Mouse (Mus musculus): ENCODE measurements around the gene Gsk3a.

Gsk3a gene

DNA sequence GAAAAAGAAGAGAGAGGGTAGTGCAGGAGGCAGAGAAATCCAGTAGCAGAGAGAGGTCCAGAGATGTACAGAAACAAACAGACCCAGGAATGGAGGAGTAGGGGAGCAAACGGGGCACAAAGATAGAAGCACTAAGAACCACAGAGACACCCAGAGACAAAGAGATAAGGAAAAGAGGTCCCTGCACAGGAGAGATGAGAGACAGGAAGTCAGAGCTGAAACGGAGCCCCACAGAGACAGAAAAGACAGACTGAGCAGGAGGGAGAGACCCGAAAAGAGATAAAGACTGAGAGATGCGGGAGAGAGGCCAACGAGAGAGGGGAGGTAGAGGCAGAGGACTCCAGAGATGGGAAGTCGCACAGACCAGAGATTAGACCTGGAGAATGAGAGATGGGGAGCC is 57.1 kb downstream of the Gsk3a start:
- DNase-seq = no peak

DNA sequence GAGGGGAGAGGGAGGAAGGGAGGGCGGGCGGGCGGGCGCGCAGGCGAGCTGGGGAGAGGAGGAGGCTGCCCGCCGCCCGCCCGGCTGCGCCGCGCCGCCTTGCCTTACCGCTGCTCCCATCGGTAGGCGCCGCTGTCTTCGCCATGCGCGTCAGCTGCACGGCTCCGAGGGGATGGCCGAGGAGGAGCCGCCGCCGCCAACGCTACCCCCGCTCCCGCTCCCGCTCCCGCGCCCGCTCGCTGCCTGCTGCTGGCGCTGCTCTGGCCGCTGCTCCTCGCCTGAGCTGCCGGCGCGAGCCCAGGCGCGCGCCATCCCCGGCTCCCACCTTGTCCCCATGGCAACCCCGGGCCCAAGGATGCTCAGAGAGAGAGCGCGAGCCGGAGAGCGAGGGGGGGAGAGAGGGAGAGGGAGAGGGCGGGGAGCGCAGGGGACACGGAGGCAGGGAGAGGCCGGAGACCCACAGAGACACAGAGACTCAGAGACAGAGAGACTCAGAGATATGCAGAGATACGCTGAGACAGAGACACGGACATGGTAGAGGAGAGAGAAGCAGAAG is 58.0 kb downstream of the Gsk3a start, which contains the start of gene Pou2f2:
Gene Pou2f2, minus strand, starts transcription at position 121 of the 556 bp plus-strand sequence.
- DNase-seq = peak; percentile 73 to 82

DNA sequence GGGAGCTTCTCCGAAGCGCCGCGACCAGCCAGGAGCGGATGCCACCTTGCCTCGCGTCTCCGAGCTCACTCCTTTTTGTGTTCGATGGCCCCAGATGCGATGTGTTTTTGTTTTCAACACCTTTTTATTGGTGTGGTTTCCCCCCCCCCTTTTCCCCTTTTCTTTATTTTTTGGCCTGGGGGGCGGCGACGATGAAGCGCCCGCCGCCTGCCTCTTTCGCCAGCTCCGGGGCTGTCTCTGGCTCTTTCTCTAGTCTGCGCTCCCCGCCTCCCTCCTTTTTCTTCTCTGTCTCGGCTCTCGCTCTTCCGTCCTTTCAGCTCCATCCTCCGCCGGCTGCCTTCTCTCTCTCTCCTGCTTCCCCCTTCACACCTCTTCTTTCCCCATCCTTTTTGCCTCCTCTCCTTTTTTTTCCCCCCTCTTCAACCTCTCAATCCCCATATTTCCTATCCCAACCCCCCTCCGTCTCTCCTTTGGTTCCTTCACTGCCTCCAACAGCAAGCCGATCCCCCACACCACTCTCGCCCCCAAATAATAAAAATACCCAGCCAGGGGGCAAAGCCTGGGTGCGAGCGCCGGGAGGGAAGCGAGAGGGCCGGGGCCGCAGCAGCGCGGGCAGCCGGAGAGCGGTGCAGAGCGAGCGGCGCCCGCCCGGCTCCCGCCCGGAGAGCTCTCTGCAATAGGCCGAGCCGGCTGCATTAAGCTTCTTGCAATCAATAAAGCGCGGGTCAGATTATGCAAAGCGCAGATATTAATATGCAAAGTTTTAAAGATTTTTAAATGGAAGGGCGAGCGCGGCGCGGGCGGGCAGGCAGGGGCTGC is 58.7 kb downstream of the Gsk3a start:
- DNase-seq = no peak

DNA sequence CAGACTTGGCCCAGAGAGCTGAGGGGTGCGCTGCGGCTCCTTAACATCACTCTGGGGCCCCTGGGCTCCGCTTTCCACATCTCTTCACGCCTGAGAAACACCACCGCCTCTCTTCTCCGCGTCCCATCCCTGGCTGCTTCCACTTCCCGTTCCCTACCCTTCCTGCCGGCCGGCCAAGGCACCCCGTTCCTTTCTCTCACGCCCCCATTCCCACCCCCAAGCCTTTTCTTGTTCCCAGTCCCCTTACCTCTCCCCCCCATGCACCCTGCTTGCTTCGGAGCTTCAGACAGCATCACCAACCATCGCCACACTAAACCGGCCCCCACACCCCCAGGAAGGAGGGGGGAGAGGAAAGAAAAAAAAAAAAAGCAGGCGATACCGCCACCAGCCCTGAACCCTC is 59.3 kb downstream of the Gsk3a start:
- DNase-seq = no peak

Measured in kidney, postnatal 4 days (tissue).